Mouse (Mus musculus): ENCODE results near the gene Cage1. TPM values are rescaled to one million over a fixed set of nuclear protein-coding genes. Genes with fewer than 3 reads are reported as not detected.

Gene Cage1
- polyA plus RNA-seq, 1 experiment from 2014 or later = 1.00 TPM

GRCm38 (mm10) chr13:38062678-38063077 is 25.8 kb upstream of the Cage1 start:
- ATAC-seq (replicated peaks; ENCODE audit: insufficient number of reproducible peaks, insufficient read depth, low FRiP score, low read depth) = no peak
- H3K27me3 ChIP-seq = no peaks in the 10 kb centered on the region
- no peaks in the 10 kb centered on the region for H3K4me1 ChIP-seq (replicated peaks)
- no peak overlapping the region for H3K4me2 ChIP-seq
- H3K27ac ChIP-seq = no peak overlapping the region
- peaks cover 41% of the 10 kb centered on the region for H3K36me3 ChIP-seq
- 91% methylated on average over 11 of the region's 11 CpGs for WGBS
- H3K9ac ChIP-seq = no peak overlapping the region
- no peaks in the 10 kb centered on the region for H3K9me3 ChIP-seq (replicated peaks)
- H3K4me3 ChIP-seq = no peak overlapping the region

GRCm38 (mm10) chr13:38049888-38050287 is 13.0 kb upstream of the Cage1 start:
- Histone ChIP-seq H3K4me2 (no peak overlapping the region), H3K4me1 (replicated peaks) (no peaks in the 10 kb centered on the region), H3K4me3 (no peak overlapping the region), H3K9ac (no peak overlapping the region), H3K27ac (no peak overlapping the region), H3K36me3 (peaks cover 93% of the 10 kb centered on the region), H3K27me3 (no peaks in the 10 kb centered on the region), H3K9me3 (replicated peaks) (no peaks in the 10 kb centered on the region)
- no peak for ATAC-seq (replicated peaks; ENCODE audit: insufficient number of reproducible peaks, insufficient read depth, low FRiP score, low read depth)
- WGBS = 29% methylated on average over 3 of the region's 3 CpGs

DNA sequence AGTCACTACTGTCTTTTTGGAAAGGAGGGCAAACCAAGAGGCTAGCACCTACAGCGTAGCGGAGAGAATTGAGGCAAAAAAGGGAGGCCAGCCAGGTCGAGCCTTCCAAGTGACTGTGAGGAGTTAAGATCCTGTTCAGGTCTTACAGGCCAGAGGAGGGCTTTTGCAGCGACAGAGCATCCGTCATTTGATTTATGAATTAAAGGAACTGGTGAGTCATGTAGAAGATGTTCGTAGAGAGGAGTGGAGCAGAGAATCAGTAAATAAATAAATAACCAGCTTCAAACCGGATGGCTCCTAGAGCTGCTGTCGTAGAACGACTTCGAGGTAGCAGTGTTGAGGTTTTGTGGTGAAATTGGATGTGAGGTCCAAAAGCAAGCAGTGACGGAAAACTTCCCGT is 942 bp upstream of the Cage1 start:
- Histone ChIP-seq H3K4me1 (replicated peaks) (peaks cover 19% of the 10 kb centered on the region), H3K27me3 (no peaks in the 10 kb centered on the region), H3K36me3 (peaks cover 31% of the 10 kb centered on the region), H3K9me3 (replicated peaks) (no peaks in the 10 kb centered on the region), H3K9ac (peak overlapping the region; percentile 88), H3K4me3 (peak overlapping the region; percentile 77), H3K4me2 (peak overlapping the region; percentile 81), H3K27ac (peak overlapping the region; percentile 86; the same call in 1 of the 2 replicates)
- WGBS = 33% methylated on average over 12 of the region's 12 CpGs
- ATAC-seq (replicated peaks; ENCODE audit: insufficient number of reproducible peaks, insufficient read depth, low FRiP score, low read depth) = no peak

DNA sequence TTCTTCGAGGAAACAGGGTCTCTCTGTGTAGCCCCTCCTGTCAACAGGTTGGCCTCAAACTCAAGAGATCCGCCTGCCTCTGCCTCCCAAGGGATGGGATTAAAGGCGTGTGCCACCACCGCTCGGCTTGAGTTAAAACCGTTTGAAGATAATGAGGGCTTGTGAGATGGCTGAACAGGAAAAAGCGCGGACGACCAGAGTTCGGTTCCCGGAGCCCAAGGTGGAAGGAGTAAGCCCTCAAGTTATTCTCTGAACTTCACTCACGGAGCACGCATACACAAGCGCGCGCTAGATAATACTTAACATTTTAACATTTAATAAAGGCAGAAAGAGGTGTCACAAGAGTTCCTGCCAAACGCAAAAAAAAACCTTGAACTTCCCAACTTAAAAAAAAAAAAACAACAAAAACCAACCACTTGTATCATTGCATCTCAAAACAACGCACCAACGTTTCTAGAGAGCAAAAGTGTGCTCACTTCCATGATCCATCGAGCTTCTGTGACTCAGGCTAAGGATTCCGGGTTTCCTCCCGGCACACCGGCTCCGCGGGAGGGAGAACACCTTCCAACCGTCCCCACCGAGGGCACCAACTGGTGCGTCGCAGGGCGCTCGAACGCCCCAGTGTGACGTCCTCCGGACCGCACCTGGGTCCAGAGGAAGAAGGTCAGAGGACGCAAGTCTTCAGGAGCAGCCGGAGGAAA is 376 bp downstream of the Cage1 start, which contains the start of gene Riok1:
Gene Riok1, plus strand, starts transcription at position 653 of the 701 bp plus-strand sequence.
- Histone ChIP-seq H3K9ac (peak within 1 kb of the TSS; percentile 88), H3K4me3 (peak within 1 kb of the TSS; percentile 77), H3K27ac (peak within 1 kb of the TSS; percentile 86), H3K4me1 (replicated peaks) (peaks cover 19% of the 10 kb centered on the region), H3K36me3 (peaks cover 18% of the 10 kb centered on the region), H3K27me3 (no peaks in the 10 kb centered on the region), H3K9me3 (replicated peaks) (no peaks in the 10 kb centered on the region), H3K4me2 (peak within 1 kb of the TSS; percentile 81)
- peak; percentile 63 for ATAC-seq (replicated peaks; ENCODE audit: insufficient number of reproducible peaks, insufficient read depth, low FRiP score, low read depth)
- WGBS = 9% methylated on average over 37 of the region's 37 CpGs

GRCm38 (mm10) chr13:38028407-38028806 is 8.5 kb downstream of the Cage1 start:
- WGBS = 53% methylated on average over 4 of the region's 4 CpGs
- Histone ChIP-seq H3K4me3 (no peak overlapping the region), H3K36me3 (no peaks in the 10 kb centered on the region), H3K27me3 (no peaks in the 10 kb centered on the region), H3K9me3 (replicated peaks) (no peaks in the 10 kb centered on the region), H3K4me2 (no peak overlapping the region), H3K4me1 (replicated peaks) (no peaks in the 10 kb centered on the region), H3K9ac (no peak overlapping the region), H3K27ac (no peak overlapping the region)
- no peak for ATAC-seq (replicated peaks; ENCODE audit: insufficient number of reproducible peaks, insufficient read depth, low FRiP score, low read depth)

DNA sequence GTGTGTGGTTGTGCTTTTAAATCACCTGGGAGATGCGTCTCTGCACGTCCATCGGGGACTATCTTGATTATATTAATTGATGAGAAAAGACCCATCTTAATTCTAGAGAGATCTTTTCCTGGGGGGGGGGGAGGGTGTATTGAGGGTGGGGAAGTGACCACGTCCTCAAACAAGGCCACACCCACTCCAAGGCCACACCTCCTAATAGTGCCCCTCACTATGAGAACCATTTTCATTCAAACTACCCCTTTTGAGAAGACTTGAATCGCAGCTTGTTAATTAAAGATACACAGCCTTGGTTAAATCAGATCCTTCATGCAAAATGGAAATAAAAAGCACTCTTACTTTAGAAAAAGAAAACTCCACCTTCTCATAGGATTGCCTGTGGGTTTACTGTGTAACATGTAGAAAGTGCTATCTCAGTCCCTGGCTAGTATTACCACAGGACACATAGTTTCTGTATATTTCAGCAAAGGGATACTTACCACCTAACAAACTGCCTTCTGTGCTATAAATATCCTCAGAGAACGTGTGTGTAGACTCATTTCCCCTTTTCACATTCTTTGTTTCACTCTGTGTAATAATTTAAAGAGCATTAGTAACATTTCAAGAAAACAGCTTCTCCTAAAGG is 9.1 kb downstream of the Cage1 start:
- no peaks in the 10 kb centered on the region for H3K4me1 ChIP-seq (replicated peaks)
- no peak overlapping the region for H3K27ac ChIP-seq
- ATAC-seq (replicated peaks; ENCODE audit: insufficient number of reproducible peaks, insufficient read depth, low FRiP score, low read depth) = no peak
- H3K9me3 ChIP-seq (replicated peaks) = no peaks in the 10 kb centered on the region
- no peak overlapping the region for H3K9ac ChIP-seq
- no peaks in the 10 kb centered on the region for H3K27me3 ChIP-seq
- H3K4me3 ChIP-seq = no peak overlapping the region
- 62% methylated on average over 6 of the region's 6 CpGs for WGBS
- no peak overlapping the region for H3K4me2 ChIP-seq
- no peaks in the 10 kb centered on the region for H3K36me3 ChIP-seq

DNA sequence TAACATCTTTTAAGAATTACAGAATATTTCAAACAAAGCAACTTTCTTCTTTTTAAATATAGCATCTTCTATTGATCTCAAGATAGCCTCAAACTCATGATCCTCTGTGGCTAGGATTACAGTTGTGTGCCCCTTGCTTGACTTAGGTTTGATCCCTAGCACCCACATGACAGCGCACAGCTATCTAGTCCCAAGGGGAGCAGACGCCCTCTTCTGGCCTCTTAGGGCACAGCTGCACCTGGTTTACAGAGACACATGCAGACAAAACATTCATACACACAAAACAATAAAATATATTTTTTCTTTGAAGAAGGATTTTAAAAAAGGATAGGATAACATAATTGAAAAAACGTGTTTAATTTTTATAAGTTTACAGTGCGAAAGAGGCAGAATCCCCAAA is 11.0 kb downstream of the Cage1 start:
- no peak for ATAC-seq (replicated peaks; ENCODE audit: insufficient number of reproducible peaks, insufficient read depth, low FRiP score, low read depth)
- H3K9me3 ChIP-seq (replicated peaks) = no peaks in the 10 kb centered on the region
- no peak overlapping the region for H3K4me3 ChIP-seq
- H3K9ac ChIP-seq = no peak overlapping the region
- H3K4me2 ChIP-seq = no peak overlapping the region
- H3K27me3 ChIP-seq = no peaks in the 10 kb centered on the region
- no peaks in the 10 kb centered on the region for H3K4me1 ChIP-seq (replicated peaks)
- H3K27ac ChIP-seq = no peak overlapping the region
- WGBS = 45% methylated on average over 4 of the region's 4 CpGs
- no peaks in the 10 kb centered on the region for H3K36me3 ChIP-seq

GRCm38 (mm10) chr13:38018791-38019190 is 18.1 kb downstream of the Cage1 start:
- Histone ChIP-seq H3K36me3 (no peaks in the 10 kb centered on the region), H3K9me3 (replicated peaks) (no peaks in the 10 kb centered on the region), H3K4me2 (no peak overlapping the region), H3K9ac (no peak overlapping the region), H3K27me3 (no peaks in the 10 kb centered on the region), H3K4me3 (no peak overlapping the region), H3K4me1 (replicated peaks) (no peaks in the 10 kb centered on the region), H3K27ac (no peak overlapping the region)
- 60% methylated on average over 3 of the region's 3 CpGs for WGBS
- ATAC-seq (replicated peaks; ENCODE audit: insufficient number of reproducible peaks, insufficient read depth, low FRiP score, low read depth) = no peak

- no peak for ATAC-seq (replicated peaks; ENCODE audit: insufficient number of reproducible peaks, insufficient read depth, low FRiP score, low read depth)
- WGBS = 87% methylated on average over 4 of the region's 4 CpGs
- no peak overlapping the region for H3K9ac ChIP-seq
- no peaks in the 10 kb centered on the region for H3K4me1 ChIP-seq (replicated peaks)
- H3K27ac ChIP-seq = no peak overlapping the region
- H3K9me3 ChIP-seq (replicated peaks) = no peaks in the 10 kb centered on the region
- no peaks in the 10 kb centered on the region for H3K36me3 ChIP-seq
- no peaks in the 10 kb centered on the region for H3K27me3 ChIP-seq
- H3K4me2 ChIP-seq = no peak overlapping the region
- no peak overlapping the region for H3K4me3 ChIP-seq
These were observed 21.3 kb downstream of the Cage1 start for GRCm38 (mm10) chr13:38015591-38015990.

- Histone ChIP-seq H3K4me3 (no peak overlapping the region), H3K27ac (no peak overlapping the region), H3K36me3 (no peaks in the 10 kb centered on the region), H3K27me3 (no peaks in the 10 kb centered on the region), H3K4me1 (replicated peaks) (no peaks in the 10 kb centered on the region), H3K9ac (no peak overlapping the region), H3K4me2 (no peak overlapping the region), H3K9me3 (replicated peaks) (no peaks in the 10 kb centered on the region)
- WGBS = 82% methylated on average over 5 of the region's 5 CpGs
- ATAC-seq (replicated peaks; ENCODE audit: insufficient number of reproducible peaks, insufficient read depth, low FRiP score, low read depth) = no peak
These were observed 24.4 kb downstream of the Cage1 start for GRCm38 (mm10) chr13:38012436-38012835.

GRCm38 (mm10) chr13:38010444-38010910 is 26.4 kb downstream of the Cage1 start:
- Histone ChIP-seq H3K4me1 (replicated peaks) (no peaks in the 10 kb centered on the region), H3K36me3 (no peaks in the 10 kb centered on the region), H3K27me3 (no peaks in the 10 kb centered on the region), H3K9ac (no peak overlapping the region), H3K9me3 (replicated peaks) (no peaks in the 10 kb centered on the region), H3K27ac (no peak overlapping the region), H3K4me2 (no peak overlapping the region), H3K4me3 (no peak overlapping the region)
- 69% methylated on average over 5 of the region's 5 CpGs for WGBS
- no peak for ATAC-seq (replicated peaks; ENCODE audit: insufficient number of reproducible peaks, insufficient read depth, low FRiP score, low read depth)

Data from heart, embryonic 15.5 days (tissue).